Mouse (Mus musculus) E14TG2a.4 (cell line): ENCODE measurements around the gene Fibin.

Source experiments
- CTCF ChIP-seq: conservative IDR thresholded peaks from 2 replicates; pipeline ENCODE4 v1.5.1; 2014; ENCODE audit warnings: low read length
- NANOG ChIP-seq: IDR thresholded peaks from 2 replicates; pipeline ENCODE4 v1.6.1; 2014; ENCODE audit warnings: borderline replicate concordance, low read length, mixed read lengths

DNA sequence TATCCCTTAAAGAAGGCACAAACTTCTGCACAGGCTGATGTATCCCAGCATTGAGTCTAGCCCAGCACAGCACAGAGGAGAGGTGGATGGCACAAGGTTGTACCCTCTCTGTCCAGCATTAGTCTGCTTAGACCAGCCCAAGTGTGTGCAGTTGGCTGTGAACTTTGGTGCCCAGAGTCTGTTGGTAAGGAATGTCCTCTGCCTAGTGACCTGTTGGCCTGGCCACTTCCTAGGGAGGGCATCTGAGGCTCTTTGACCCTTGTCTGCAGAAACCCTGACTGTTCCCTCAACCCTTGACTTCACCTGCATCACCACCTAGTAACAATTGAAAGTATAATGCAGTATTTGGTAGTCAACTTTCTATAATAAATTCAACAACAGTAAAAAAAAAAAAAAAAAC is 2.4 kb upstream of the Fibin start:
- TF ChIP-seq CTCF (no peak), NANOG (no peak)
